Mouse (Mus musculus) spleen, postnatal 36 days (tissue): ENCODE data around the gene Rnpep.

Experiments used
- DNase-seq, 2 experiments: peaks; one replicate each; pipeline ENCODE4 v3.0.0; 2022; ENCODE audit warnings: low spot score in 2 of 2, mixed read lengths in 1 of 2

Gene Rnpep

GRCm38 (mm10) chr1:135283826-135284291 lies at the start of gene Rnpep:
Gene Rnpep (minus strand): TSS chr1:135284084.
- peak; percentile 56 to 57 for DNase-seq

- no peak for DNase-seq
Observed at GRCm38 (mm10) chr1:135330578-135330977, 46.7 kb upstream of the Rnpep start.

DNA sequence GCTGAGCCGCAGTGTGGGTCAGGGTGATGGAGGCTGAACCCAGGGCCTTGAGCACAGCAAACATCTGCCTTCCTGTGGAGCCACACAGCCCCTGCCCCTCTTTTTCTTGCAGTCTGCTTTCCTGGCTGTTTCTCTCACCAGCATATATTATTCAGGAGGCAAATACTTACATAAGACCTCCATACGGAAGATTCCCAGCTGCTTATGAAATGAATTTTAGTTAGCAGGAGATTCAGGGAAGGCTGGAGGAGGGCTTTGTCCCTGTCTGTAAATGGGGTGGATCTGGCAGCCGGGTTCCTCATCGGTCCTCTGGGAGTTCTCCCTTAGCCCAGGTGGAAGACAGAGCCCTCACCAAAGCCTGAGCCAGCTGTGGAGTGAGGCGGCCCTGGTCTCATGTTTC lies 44.5 kb upstream of the Rnpep start:
- no peak for DNase-seq

DNA sequence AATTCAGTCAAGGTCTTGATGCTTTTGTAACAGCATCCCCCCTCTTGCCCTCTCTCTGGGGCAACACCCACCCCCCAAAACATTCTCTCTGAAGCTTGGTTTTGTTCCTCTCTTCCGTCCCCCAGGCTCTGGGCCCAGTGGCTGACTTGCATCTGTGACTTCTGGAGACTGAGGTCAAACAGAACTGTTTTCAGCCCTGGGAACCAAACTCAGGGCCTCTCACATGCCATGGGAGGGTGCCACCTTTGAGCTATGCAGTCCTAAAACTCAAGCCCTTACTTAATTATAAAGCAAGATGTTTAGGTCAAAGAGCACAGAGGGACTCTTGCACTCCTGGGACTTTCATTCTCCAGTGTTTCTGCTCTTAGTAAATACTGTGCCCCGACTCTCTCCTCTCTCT lies 42.0 kb upstream of the Rnpep start:
- no peak for DNase-seq

DNA sequence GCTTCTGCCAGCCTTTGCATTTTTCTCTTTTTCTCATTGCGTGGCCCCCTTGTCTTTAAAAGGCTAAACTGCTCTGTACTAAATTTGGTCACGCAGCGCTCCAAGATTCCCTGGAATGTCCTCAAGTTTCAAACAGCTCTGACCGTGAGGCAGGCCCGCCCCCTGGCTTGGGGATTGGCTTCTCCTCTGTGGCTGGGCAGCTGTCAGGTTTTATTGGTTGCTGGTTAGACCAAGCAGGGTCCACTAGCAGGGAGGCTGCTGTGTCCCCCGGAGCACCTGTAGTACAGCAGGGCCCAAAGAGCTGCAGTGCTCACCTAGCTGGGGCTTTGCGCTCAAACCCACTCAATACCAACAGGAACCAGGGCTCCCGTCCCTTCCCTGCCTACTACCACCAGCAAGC lies 40.7 kb upstream of the Rnpep start, which contains the start of gene Lmod1:
Gene Lmod1 (plus strand): TSS at position 237 of the 400 bp plus-strand sequence.
- DNase-seq, result no peak

DNA sequence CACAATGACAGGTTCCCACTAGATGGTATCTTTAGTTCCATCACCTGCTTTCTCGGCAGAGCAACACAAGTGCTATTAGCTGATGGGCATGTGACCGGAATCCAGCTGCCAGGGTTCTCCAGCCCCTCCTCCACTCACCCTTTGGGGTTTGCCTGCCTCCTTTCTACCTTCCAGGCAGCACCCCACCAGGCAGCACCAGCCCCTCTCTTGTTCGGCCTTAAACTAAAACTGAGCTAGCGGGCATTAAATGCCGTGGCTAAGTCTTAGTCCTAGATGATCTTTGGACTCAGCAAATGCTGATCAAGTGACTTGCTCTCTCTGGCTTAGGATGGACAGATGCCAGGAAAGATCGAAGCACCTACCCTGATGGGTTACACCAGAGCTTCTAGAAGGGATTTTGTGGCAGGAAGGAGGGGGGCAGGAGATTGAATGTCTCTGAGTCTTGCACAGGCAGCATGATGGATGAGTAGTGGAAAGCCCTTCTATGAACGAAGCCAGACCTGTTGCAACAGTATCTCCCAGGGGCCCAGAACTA lies 39.5 kb upstream of the Rnpep start:
- DNase-seq, result no peak

DNA sequence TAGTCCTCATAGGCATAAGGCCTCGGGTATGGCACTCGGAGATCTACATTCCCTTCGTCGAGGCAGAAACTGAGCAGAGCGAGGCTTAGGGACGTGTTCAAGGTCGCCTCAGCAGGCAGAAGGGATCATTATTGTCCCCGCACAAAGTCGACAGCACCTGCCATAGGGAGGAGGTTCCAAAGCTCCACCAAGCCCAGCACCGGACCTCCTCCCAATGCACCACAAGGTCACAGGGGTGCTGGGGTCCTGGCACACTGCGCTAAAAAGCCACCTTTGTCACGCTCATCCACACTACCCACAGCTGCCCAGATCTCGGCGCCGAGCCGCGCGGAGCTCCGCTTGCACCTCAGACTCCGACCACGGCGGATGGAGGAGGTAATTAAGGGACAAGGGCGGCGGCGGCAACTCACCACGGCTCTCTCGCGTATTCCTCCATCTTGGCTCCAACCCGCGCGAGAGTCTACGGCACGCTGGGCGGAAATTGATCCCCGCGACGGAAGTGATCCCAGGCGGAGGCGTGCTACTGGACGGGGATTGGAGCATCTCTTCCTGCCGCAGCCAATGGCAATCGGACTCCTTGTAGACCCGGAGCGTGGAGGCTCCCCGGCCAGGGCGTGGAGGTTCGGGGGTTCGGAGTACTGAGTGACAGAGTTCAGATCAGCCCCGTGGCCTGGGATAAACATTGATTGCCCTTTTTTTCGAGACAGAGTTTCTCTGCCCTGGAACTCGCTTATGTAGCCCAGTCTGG lies 29.6 kb upstream of the Rnpep start, which contains the start of gene Timm17a:
Gene Timm17a (minus strand): TSS at position 495 of the 748 bp plus-strand sequence.
- DNase-seq, result peak; percentile 87 to 90

- no peak for DNase-seq
Observed at GRCm38 (mm10) chr1:135312201-135312600, 28.3 kb upstream of the Rnpep start.

DNA sequence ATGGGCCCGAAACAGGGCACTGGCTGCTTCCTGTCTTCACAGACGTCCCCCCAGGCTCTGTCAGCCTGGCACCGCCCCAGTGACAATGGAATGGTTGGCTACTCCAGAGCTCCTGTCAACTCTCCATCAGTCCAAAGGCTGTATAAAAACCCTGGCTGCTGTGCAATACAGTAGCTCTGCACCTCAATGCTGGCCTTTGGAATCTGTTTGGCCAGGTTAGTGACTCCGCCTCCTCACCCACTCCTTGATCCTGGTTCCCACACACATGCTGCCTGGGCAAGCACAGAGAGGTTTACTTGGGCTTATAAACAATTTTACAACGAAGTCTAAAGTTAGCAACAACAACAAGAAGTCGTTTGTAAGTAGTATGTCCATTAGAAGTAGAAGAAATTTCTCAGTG lies 27.5 kb upstream of the Rnpep start:
- DNase-seq, result no peak

DNA sequence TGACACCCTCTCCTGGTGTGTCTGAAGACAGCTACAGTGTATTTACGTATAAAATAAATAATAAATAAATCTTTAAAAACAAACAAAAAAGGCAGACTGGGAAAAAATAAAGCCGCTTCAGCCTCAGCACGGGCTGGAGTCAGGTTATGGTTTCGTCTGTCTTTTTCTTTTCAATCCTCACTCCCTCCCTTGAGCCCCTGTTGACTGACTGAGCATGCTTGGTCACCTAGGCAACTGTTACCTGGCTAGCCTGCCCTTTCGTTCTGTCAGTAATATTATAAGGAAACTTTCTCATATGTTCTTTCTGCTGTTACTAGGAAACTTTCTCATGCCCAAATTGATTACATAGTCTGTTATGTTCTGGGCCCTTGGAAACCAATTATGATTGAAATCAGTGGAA lies 7.0 kb upstream of the Rnpep start:
- DNase-seq, result no peak

DNA sequence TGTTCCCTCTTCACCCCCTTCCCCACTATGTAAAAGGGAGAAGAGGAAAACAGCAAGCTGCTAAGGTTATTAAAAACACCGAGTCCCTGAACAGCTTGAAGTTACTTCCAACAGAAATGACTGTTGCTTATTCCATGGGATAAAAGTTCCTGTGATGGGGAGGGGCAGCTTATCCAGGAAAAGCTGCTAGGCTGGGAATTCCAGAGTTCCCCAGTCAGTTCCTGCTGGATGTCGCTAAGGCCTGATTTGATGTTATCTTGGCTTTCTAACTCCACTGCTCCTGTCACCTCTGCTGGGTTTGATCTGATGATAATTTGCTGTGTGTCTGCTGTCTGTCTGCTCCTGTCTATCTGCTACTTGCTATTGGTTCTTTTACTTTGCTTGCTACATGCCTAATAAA lies 2.4 kb upstream of the Rnpep start:
- DNase-seq, result no peak

- DNase-seq, result no peak
Observed at GRCm38 (mm10) chr1:135283287-135283825, 528 bp downstream of the Rnpep start.

- DNase-seq, result peak; percentile 15 to 48
Observed at GRCm38 (mm10) chr1:135282536-135283286, 1.2 kb downstream of the Rnpep start.

DNA sequence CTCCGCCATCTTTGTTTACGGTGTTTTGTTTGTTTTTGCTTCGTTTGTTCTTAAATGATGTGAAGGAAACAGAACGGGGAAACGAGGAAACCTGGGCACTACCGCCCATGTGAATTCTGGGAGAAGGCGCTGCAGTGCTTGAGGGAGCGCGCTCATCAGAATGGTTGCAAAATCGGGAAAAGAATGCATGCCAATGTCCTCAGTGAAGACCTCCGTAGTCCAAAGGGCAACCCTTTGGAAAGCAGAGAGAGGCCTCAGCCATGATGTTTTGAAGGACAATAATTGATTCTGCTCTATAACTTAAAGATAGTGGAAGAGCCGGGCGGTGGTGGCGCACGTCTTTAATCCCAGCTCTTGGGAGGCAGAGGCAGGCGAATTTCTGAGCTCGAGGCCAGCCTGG lies 2.0 kb downstream of the Rnpep start:
- no peak for DNase-seq

DNA sequence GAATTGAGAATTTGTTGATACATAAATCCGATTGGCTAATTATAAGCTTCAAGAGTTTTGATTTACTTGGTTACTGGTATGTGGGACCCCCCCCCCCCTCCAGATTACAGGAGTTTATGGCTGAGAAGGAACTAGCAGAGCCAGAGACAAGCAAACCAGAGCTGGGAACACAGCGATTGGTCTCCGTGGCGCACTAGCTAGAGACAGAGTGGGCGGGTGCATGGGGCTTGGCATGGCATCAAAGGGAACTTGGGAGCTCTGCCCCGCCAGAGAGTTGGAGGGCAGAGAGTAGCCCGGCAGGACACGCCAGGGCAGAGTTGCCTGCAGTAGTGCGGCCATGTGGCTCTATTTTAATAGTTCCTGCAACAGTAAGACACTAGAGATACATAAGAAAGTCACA lies 3.2 kb downstream of the Rnpep start:
- DNase-seq, result no peak

DNA sequence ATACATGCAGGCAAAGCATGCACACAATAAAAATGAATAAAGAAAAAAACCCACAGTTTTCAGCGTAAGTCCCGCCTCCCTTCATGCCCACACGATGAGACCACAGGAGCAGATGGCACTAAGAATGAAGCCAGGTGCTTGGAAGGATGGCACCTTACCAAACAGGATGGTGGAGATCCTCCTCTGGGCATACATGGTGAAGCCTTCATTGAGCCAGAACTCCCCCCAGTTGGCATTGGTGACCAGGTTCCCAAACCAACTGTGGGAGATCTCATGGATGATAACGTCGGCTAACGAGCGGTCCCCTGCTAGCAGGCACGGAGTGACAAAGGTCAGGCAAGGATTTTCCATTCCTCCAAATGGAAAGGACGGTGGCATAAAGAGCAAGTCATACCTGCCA lies 12.5 kb downstream of the Rnpep start:
- DNase-seq, result no peak

DNA sequence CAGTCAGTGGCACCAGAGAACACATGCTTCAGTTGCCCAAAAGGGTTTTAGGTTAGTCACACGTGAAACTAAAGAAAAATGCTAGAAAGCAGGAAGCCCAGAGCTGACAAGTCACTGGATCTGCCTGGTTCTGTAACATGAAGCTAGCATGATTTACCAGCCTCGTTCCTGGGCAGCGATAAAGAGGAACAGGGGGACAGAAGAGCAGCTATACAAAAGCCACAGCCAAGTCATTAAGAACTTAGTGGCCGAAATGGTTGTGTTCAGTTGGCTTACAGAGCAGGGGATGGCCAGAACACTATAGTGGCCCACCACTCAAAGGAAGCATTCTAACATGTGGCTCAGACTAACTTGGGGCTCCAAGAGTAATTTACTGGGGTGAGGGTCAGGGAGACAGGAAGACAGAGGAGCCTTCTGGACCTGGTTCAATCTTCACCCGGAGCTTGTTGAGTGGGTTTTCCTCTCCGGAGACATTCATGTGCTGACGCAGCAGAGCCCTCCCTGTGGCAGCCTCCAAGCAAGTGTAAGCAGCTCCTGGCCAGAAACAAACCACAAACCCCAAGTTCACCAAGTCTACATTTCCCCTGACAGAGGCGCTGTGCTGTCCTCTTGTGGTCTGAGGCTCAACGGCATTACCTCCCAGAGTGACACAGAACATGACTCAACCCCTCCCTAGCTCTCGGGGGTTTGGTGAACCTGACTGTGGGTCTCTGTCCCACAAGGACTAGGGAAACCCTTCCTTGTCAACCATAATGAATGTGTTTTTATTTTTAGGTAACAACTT lies 16.0 kb downstream of the Rnpep start:
- no peak for DNase-seq

DNA sequence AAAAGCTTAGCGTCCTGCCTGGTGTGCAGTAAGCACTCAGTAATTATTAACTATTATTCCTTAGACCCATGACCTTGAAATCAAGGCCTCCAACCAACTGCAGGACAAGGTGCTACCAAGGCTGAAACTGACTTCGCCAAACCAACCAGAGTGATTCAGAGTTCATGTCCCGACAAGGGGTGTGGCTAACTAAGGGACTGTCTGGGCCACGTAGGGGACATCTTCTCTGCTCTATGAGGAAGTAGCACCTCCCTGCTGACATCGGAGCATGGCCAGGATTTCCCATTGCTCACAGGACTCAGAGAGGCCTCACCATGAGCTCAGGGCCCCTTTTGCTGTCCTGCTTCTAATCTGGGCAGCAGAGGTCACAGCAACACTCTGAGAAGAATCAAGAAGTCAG lies 18.1 kb downstream of the Rnpep start:
- no peak for DNase-seq

DNA sequence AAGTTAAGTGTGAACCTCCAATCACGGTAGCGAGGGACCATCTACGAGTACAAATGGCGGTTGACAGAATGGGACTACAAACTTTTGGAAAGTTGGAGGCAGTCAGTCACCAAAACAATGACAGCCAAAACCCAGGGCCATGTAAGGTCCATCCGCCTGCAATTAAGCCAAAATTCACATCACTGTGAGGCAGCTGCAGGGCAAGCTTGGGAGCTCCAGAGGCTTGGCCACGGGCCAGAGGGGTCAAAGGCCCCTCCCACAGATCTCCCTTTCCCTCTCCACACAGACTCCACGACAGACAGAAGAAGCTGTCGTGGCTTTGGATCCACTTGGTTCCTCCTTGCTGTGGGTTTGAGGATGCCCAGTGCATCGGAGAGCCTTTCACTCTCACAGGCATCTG lies 20.6 kb downstream of the Rnpep start:
- no peak for DNase-seq

- no peak for DNase-seq
Observed at GRCm38 (mm10) chr1:135262329-135262728, 21.6 kb downstream of the Rnpep start.

DNA sequence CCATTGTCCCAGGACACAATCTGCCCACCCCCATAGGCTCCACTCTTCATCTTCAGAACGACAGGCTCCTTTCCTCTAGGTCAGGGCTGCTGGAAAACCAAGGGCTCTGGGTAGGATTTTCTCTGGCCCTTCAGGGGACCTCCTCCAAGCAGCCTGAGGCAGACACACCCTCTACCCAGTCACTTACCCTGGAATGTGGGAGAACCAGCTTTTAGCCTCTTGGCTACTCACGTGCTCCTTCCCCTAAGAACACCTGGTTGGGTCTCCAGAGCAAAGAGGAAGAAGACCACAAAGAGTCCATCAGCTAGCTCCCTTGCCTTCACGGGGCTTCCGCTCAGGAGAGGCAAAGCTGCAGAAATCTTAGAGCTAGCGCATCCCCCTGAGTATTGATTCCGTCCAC lies 23.0 kb downstream of the Rnpep start:
- DNase-seq, result no peak

- peak; percentile 46 to 61 for DNase-seq
Observed at GRCm38 (mm10) chr1:135259128-135259436, 24.8 kb downstream of the Rnpep start.
